Mouse (Mus musculus) left cerebral cortex, postnatal 25 days (tissue): Measurements from ENCODE around the gene Slc29a1. TPM values are rescaled to one million over a fixed set of nuclear protein-coding genes. Genes with fewer than 3 reads are reported as not detected.

Experiments used
- DNase-seq, 2 experiments: peaks; one replicate each; pipeline ENCODE4 v3.0.0; 2022; ENCODE audit warnings: low spot score in 2 of 2, mixed read lengths in 1 of 2
- intact Hi-C: fragments of 180-260 bp; cut with DNase I; formaldehyde crosslinking; loops from one replicate; pipeline ENCODE4 v1.15.1; 2025
- total RNA-seq, 2 experiments: library from RNA; stranded (reverse); gene quantifications; 2 replicates each; pipeline ENCODE4 v1.2.3; 2021

Gene Slc29a1
- total RNA-seq, 2 experiments from 2014 or later = 16.8 to 18.8 TPM

- DNase-seq = no peak
- intact Hi-C loops = no loop called here
These were observed 55.2 kb downstream of the Slc29a1 start for GRCm38 (mm10) chr17:45544001-45544872.

GRCm38 (mm10) chr17:45543115-45543514 lies 56.3 kb downstream of the Slc29a1 start:
- DNase-seq = no peak
- intact Hi-C loops = no loop called here

GRCm38 (mm10) chr17:45542705-45543104 lies 56.7 kb downstream of the Slc29a1 start:
- DNase-seq = no peak
- intact Hi-C loops = no loop called here

- intact Hi-C loops = no loop called here
- DNase-seq = no peak
These were observed 57.3 kb downstream of the Slc29a1 start for GRCm38 (mm10) chr17:45542129-45542528.

- intact Hi-C loops = no loop called here
- peak in 1 of 2 experiments; percentile 69 for DNase-seq
These were observed 59.7 kb downstream of the Slc29a1 start for GRCm38 (mm10) chr17:45539664-45540063.

- peak in 1 of 2 experiments; percentile 72 for DNase-seq
These were observed 61.0 kb downstream of the Slc29a1 start for GRCm38 (mm10) chr17:45538394-45538793.

GRCm38 (mm10) chr17:45536264-45536663 lies 63.1 kb downstream of the Slc29a1 start:
- intact Hi-C loops = no loop called here
- DNase-seq = peak in 1 of 2 experiments; percentile 56

More at GRCm38 (mm10) chr17:45538394-45538793, 61.0 kb downstream of the Slc29a1 start:
- intact Hi-C loops = no loop called here

Other genes starting within 250 kb of the Slc29a1 start
- gene Cdc5l, start 165.9 kb downstream of the Slc29a1 start, total RNA-seq = 10 to 100 TPM; 55.5 to 58.3 TPM
- 1 to 10 TPM; 5.2 to 6.1 TPM for gene Spats1, start 124.2 kb downstream of the Slc29a1 start, total RNA-seq
- 10 to 100 TPM; 23.0 to 24.6 TPM for gene Aars2, start 92.8 kb downstream of the Slc29a1 start, total RNA-seq
- 1 to 10 TPM; 1.1 to 1.3 TPM for gene Tcte1, start 76.2 kb downstream of the Slc29a1 start, total RNA-seq
- 100 to 1,000 TPM; 118 to 128 TPM for gene Tmem151b, start 49.9 kb downstream of the Slc29a1 start, total RNA-seq
- gene Nfkbie, start 43.9 kb downstream of the Slc29a1 start, total RNA-seq = 1 to 10 TPM; 1.6 to 2.0 TPM
- 10 to 100 TPM; 30.3 to 32.2 TPM for gene Slc35b2, start 35.7 kb downstream of the Slc29a1 start, total RNA-seq
- gene Hsp90ab1, start 26.3 kb downstream of the Slc29a1 start, total RNA-seq = 1,000 to 10,000 TPM; 1,565 to 1,601 TPM
- not detected for gene Mymx, start 2.5 kb upstream of the Slc29a1 start, total RNA-seq
- under 1 TPM; 0.18 to 0.21 TPM for gene Capn11, start 59.7 kb upstream of the Slc29a1 start, total RNA-seq
- 10 to 100 TPM; 39.5 to 41.2 TPM for gene Mrpl14, start 86.7 kb upstream of the Slc29a1 start, total RNA-seq
- 100 to 1,000 TPM; 178 to 186 TPM for gene Tmem63b, start 87.3 kb upstream of the Slc29a1 start, total RNA-seq
- under 1 TPM in 1 of 2 experiments, not detected in 1; 0.73 TPM for gene 1600014C23Rik, start 134.2 kb upstream of the Slc29a1 start, total RNA-seq